Mouse (Mus musculus) thymus, adult 2 months (tissue): ENCODE results near the gene Ubox5. TPM values are rescaled to one million over a fixed set of nuclear protein-coding genes. Genes with fewer than 3 reads are reported as not detected.

Experiments used
- DNase-seq: peaks from one replicate; pipeline ENCODE4 v3.0.0; 2021
- H3K27ac ChIP-seq: fragments of 200-500 bp; 2 replicates; pipeline ENCODE4 v1.5.1; 2012; ENCODE audit warnings: low read length, control low read depth; ENCODE audit not compliant: control insufficient read depth, insufficient read depth
- H3K27me3 ChIP-seq: fragments of 200-500 bp; 2 replicates; pipeline ENCODE4 v1.6.1; 2012; ENCODE audit warnings: mild to moderate bottlenecking, low read length, moderate library complexity, mixed read lengths; ENCODE audit not compliant: control insufficient read depth, insufficient read depth
- H3K36me3 ChIP-seq: fragments of 200-500 bp; 2 replicates; pipeline ENCODE4 v1.6.1; 2012; ENCODE audit warnings: mild to moderate bottlenecking, low read length, moderate library complexity; ENCODE audit not compliant: control insufficient read depth, insufficient read depth
- H3K4me1 ChIP-seq: fragments of 200-500 bp; replicated peaks from 2 replicates; pipeline ENCODE4 v1.6.1; 2012; ENCODE audit warnings: low read length; ENCODE audit not compliant: control insufficient read depth, insufficient read depth
- H3K4me3 ChIP-seq: fragments of 200-500 bp; 2 replicates; pipeline ENCODE4 v1.5.1; 2012; ENCODE audit warnings: mild to moderate bottlenecking, low read length, control low read depth, moderate library complexity; ENCODE audit not compliant: control insufficient read depth, insufficient read depth
- CTCF ChIP-seq: fragments of 200-500 bp; IDR thresholded peaks from 2 replicates; pipeline ENCODE4 v1.5.1; 2012; ENCODE audit warnings: mild to moderate bottlenecking, control low read depth, low read length, moderate library complexity, borderline replicate concordance; ENCODE audit not compliant: control insufficient read depth, poor library complexity, insufficient read depth; ENCODE audit errors: extremely low read depth
- POLR2A ChIP-seq: fragments of 200-500 bp; IDR thresholded peaks from 2 replicates; pipeline ENCODE4 v1.6.1; 2012; ENCODE audit warnings: mild to moderate bottlenecking, low read length, control low read depth, moderate library complexity; ENCODE audit not compliant: control insufficient read depth, poor library complexity, insufficient read depth; ENCODE audit errors: extremely low read depth
- WGBS: fragments of 180-500 bp; shearing (Covaris S2); methylation state at CpG from one replicate; pipeline ENCODE4 v1.1.7; 2018; 5-methylcytosine and 5-hydroxymethylcytosine counted together
- polyA plus RNA-seq: library from polyadenylated mRNA; depleted of rRNA; stranded (reverse); fragments of >200 nt; gene quantifications from 2 replicates; pipeline ENCODE4 v1.2.3, GENCODE M21; 2012

Gene Ubox5
- polyA plus RNA-seq, 1 experiment = 10.7 TPM

DNA sequence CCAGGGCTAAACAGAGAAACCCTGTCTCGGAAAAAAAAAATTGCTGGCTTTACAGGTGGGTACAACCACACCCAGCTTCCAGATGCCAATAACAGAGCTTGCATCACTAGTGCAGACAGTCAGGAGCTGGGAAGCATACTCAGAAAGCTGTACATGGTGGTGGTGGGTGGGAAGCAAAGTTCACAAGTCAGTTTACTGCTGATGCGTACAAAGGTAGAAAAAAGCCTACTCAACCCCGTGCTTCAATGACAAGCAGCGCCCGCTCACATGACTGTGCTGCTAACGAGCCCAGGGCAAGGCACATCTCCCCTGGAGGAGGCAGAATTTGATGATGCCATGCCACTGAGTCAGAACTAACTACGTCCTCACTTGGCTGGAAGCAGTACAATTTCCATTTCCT, 10.9 kb downstream of the Ubox5 start:
- 97% methylated on average over 7 of the region's 7 CpGs for WGBS
- Histone ChIP-seq H3K4me3 (no peak overlapping the region), H3K36me3 (peaks cover 30% of the 10 kb centered on the region), H3K27ac (no peak overlapping the region), H3K27me3 (no peaks in the 10 kb centered on the region), H3K4me1 (no peaks in the 10 kb centered on the region)
- DNase-seq = no peak
- no peak for TF ChIP-seq CTCF
- no peak for TF ChIP-seq POLR2A

DNA sequence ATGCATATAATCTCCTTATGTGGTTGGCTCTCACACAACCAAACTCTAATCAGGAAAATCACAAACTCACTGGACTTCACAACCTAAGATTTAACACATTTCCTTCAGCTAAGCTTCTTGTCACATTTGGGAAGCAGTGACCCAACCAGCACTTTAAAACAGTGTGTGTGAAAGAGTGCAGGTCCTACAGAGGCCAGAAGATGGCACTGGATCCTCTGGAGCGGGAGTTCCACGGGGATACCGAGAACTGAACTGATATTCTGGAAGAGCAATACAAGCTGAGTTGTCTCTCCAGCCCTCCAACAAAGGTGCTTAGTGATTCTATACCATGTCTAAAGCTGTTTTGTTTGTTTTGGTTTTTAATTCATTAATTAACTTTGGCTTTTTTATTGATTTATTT, 16.7 kb downstream of the Ubox5 start:
- Histone ChIP-seq H3K4me1 (no peaks in the 10 kb centered on the region), H3K36me3 (peaks cover 27% of the 10 kb centered on the region), H3K4me3 (no peak overlapping the region), H3K27ac (no peak overlapping the region), H3K27me3 (no peaks in the 10 kb centered on the region)
- 90% methylated on average over 3 of the region's 3 CpGs for WGBS
- peak; percentile 26 for DNase-seq
- no peak for TF ChIP-seq CTCF
- TF ChIP-seq POLR2A = no peak

DNA sequence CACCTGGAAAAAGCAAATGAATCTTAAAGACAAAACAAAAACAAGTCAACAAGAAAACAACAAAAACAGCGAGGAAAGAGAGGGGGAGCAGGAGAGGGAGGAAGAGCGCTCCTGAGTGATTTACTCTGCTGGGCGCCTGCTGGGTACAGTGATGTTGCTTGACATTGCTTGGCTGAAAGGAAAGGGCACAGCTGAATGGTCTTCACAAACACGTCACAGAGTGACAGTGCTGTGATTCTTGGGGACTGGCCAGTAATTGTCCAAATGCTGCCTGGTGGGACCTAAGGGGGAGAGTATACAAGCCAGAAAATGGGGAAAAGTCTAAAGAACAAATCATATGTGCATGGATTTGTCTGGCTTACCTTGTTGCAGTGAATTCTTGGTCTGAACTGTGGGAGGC, 27.6 kb downstream of the Ubox5 start:
- no peak for DNase-seq
- Histone ChIP-seq H3K27me3 (no peaks in the 10 kb centered on the region), H3K4me1 (no peaks in the 10 kb centered on the region), H3K36me3 (peaks cover 18% of the 10 kb centered on the region), H3K27ac (no peak overlapping the region), H3K4me3 (no peak overlapping the region)
- WGBS = 94% methylated on average over 4 of the region's 4 CpGs
- TF ChIP-seq CTCF (no peak), POLR2A (no peak)

DNA sequence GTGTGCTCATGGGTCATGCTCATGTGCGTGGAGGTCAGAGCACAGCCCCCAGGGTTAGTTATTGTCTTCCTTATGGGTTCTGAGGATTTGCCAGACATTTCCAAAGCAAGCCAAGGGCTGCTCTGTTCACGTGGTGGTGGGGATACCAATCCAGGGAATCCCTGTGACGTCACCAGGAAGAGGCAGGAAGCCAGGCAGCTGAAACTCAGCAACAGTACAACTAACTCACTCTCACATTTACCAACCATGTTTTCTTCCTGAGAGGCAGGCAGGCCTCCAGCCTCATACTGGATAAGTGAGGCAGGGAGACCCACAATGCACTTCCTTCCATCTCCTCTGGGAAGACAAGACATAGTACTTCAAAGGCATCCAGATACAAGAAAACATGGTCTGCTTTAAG, 31.4 kb downstream of the Ubox5 start:
- Histone ChIP-seq H3K4me3 (no peak overlapping the region), H3K27me3 (no peaks in the 10 kb centered on the region), H3K36me3 (peaks cover 23% of the 10 kb centered on the region), H3K4me1 (no peaks in the 10 kb centered on the region), H3K27ac (no peak overlapping the region)
- TF ChIP-seq POLR2A (no peak), CTCF (no peak)
- WGBS = 99% methylated on average over 3 of the region's 3 CpGs
- no peak for DNase-seq

DNA sequence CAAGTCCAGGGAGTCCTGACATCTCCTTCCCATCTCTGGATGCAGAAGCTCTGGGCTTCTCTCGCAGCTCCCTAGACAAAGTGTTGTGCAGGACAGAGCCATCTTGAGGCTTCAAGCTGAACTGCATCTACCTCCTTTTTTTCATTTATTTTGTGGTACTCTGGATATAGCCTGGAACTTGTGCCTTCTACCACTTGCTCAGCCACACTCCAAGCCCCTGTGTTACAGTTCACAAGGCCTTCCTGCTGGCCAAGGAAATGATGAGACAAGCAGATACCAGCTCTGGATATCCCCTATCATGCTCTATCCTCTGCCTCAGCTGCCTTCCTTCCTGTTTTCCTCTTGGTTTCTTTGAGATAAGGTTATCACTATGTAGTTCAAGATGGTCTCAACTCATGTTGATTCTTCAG, 32.2 kb downstream of the Ubox5 start:
- TF ChIP-seq CTCF = no peak
- TF ChIP-seq POLR2A = no peak
- H3K27ac ChIP-seq = no peak overlapping the region
- 70% methylated on average over 1 of the region's 1 CpGs for WGBS
- H3K36me3 ChIP-seq = peaks cover 19% of the 10 kb centered on the region
- no peak overlapping the region for H3K4me3 ChIP-seq
- H3K4me1 ChIP-seq = no peaks in the 10 kb centered on the region
- peak; percentile 16 for DNase-seq
- no peaks in the 10 kb centered on the region for H3K27me3 ChIP-seq

DNA sequence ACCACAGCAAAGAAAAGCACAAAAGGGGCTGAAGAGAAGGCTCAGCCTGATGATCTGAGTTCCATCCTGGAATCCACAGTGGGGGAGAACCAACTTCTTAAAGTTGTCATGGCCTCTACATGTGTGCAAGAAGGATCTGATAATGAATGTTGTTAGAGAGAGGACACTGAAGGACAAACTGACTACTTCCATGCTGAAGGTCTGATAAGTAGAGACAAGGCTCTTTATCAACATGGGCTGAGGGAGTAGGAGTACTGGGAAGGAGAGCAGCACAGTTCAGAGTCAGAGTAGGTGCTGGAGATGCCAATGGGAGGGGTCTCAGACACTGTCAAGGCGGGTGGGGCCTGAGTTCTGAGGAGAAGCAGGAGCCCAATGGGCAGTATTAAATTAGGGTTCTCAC, 34.2 kb downstream of the Ubox5 start:
- H3K27ac ChIP-seq = no peak overlapping the region
- 83% methylated on average over 1 of the region's 1 CpGs for WGBS
- no peaks in the 10 kb centered on the region for H3K27me3 ChIP-seq
- DNase-seq = no peak
- H3K4me3 ChIP-seq = no peak overlapping the region
- H3K4me1 ChIP-seq = no peaks in the 10 kb centered on the region
- H3K36me3 ChIP-seq = peaks cover 12% of the 10 kb centered on the region
- no peak for TF ChIP-seq CTCF
- TF ChIP-seq POLR2A = no peak

DNA sequence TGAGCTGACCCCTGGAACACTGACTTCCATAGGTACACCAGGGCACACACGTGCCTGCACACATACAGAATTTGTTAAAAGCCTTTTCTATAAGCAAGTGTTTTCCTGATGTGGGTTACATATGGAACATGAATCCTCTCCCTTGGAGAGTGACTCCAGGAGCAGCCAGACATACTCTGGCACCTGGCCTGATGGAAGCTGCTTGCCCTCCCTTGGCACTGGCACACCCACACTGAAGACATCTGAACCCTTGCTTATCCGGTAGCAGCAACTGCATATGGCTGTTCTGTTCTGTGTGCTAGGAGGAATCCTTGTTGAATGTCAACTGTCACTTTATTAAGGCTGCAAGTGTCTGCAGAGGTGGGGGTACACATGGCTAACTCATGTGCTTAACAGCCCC, 38.8 kb downstream of the Ubox5 start:
- Histone ChIP-seq H3K27me3 (no peaks in the 10 kb centered on the region), H3K4me3 (no peak overlapping the region), H3K36me3 (no peaks in the 10 kb centered on the region), H3K4me1 (no peaks in the 10 kb centered on the region), H3K27ac (no peak overlapping the region)
- WGBS = 97% methylated on average over 2 of the region's 2 CpGs
- TF ChIP-seq CTCF (no peak), POLR2A (no peak)
- DNase-seq = no peak
